Mouse (Mus musculus): ENCODE measurements around the gene Ltv1. TPM values are rescaled to one million over a fixed set of nuclear protein-coding genes. Genes with fewer than 3 reads are reported as not detected.

Ltv1 gene
- total RNA-seq, 1 experiment from 2014 or later = 63.7 TPM

GRCm38 (mm10) chr10:13135276-13135675, 57.7 kb downstream of the Ltv1 start:
- no peak for ATAC-seq (replicated peaks; ENCODE audit: low read depth, poor library complexity, severe bottlenecking)

GRCm38 (mm10) chr10:13133850-13134249, 59.1 kb downstream of the Ltv1 start:
- ATAC-seq (replicated peaks; ENCODE audit: low read depth, poor library complexity, severe bottlenecking) = no peak

Other genes with a start within 250 kb of the Ltv1 start
- 8.2 and 9.4 TPM in 2 replicates for gene Stx11, start 228.9 kb downstream of the Ltv1 start, total RNA-seq (2017)
- 16.9 and 17.4 TPM in 2 replicates for gene Sf3b5, start 187.8 kb downstream of the Ltv1 start, total RNA-seq (2017)
- gene Plagl1, start 132.7 kb downstream of the Ltv1 start, total RNA-seq (2017) = 0.14 TPM in 1 of 2 replicates, not detected in the other
- gene Zc2hc1b, start 15.1 kb downstream of the Ltv1 start, total RNA-seq (2017) = not detected in 2 replicates